Mouse (Mus musculus): Measurements from ENCODE around the gene Aurkaip1. TPM values are rescaled to one million over a fixed set of nuclear protein-coding genes. Genes with fewer than 3 reads are reported as not detected.

Aurkaip1 gene
- polyA plus RNA-seq, 1 experiment from 2014 or later = 146 TPM

- H3K4me1 ChIP-seq = peaks cover 26% of the 10 kb centered on the region
- H3K4me3 ChIP-seq = peak overlapping the region; percentile 92
- peak overlapping the region; percentile 96 for H3K9ac ChIP-seq
- no peaks in the 10 kb centered on the region for H3K9me3 ChIP-seq
- ATAC-seq (ENCODE audit: insufficient number of reproducible peaks, insufficient read depth, low FRiP score, low TSS enrichment) = 0 out of 2 replicates have a peak, but pooled peaks have one; percentile 17
- peaks cover 8% of the 10 kb centered on the region; the same call in 1 of the 2 replicates for H3K36me3 ChIP-seq
- H3K27me3 ChIP-seq = no peaks in the 10 kb centered on the region
- H3K4me2 ChIP-seq (replicated peaks) = peak overlapping the region; percentile 85
- peak overlapping the region; percentile 87 for H3K27ac ChIP-seq
- 1% methylated on average over 25 of the region's 25 CpGs for WGBS
These were observed 759 bp downstream of the Aurkaip1 start for GRCm38 (mm10) chr4:155831831-155832230.

GRCm38 (mm10) chr4:155832321-155832720 lies 1.2 kb downstream of the Aurkaip1 start:
- Histone ChIP-seq H3K9ac (peak overlapping the region; percentile 96), H3K27ac (0 out of 2 replicates have a peak overlapping the region, but pooled peaks have one; percentile 87), H3K36me3 (peaks cover 8% of the 10 kb centered on the region; the same call in 1 of the 2 replicates), H3K4me3 (peak overlapping the region; percentile 92), H3K9me3 (no peaks in the 10 kb centered on the region), H3K4me1 (peaks cover 26% of the 10 kb centered on the region), H3K4me2 (replicated peaks) (peak overlapping the region; percentile 85), H3K27me3 (no peaks in the 10 kb centered on the region)
- WGBS = 57% methylated on average over 10 of the region's 10 CpGs
- ATAC-seq (ENCODE audit: insufficient number of reproducible peaks, insufficient read depth, low FRiP score, low TSS enrichment) = no peak

GRCm38 (mm10) chr4:155833234-155833633 lies 2.2 kb downstream of the Aurkaip1 start:
- no peak for ATAC-seq (ENCODE audit: insufficient number of reproducible peaks, insufficient read depth, low FRiP score, low TSS enrichment)
- no peak overlapping the region for H3K9ac ChIP-seq
- H3K27me3 ChIP-seq = no peaks in the 10 kb centered on the region
- H3K4me2 ChIP-seq (replicated peaks) = no peak overlapping the region
- H3K9me3 ChIP-seq = no peaks in the 10 kb centered on the region
- peaks cover 26% of the 10 kb centered on the region for H3K4me1 ChIP-seq
- 0 out of 2 replicates have a peak overlapping the region, but pooled peaks have one; percentile 16 for H3K4me3 ChIP-seq
- no peaks in the 10 kb centered on the region; the same call in 1 of the 2 replicates for H3K36me3 ChIP-seq
- WGBS = 89% methylated on average over 4 of the region's 4 CpGs
- no peak overlapping the region for H3K27ac ChIP-seq

- H3K27me3 ChIP-seq = no peaks in the 10 kb centered on the region
- peaks cover 26% of the 10 kb centered on the region for H3K4me1 ChIP-seq
- H3K4me2 ChIP-seq (replicated peaks) = peak overlapping the region; percentile 17; the same call in 1 of the 2 replicates
- H3K9ac ChIP-seq = no peak overlapping the region
- peak overlapping the region; percentile 16; the same call in 1 of the 2 replicates for H3K4me3 ChIP-seq
- WGBS = 43% methylated on average over 2 of the region's 2 CpGs
- no peak for ATAC-seq (ENCODE audit: insufficient number of reproducible peaks, insufficient read depth, low FRiP score, low TSS enrichment)
- no peaks in the 10 kb centered on the region for H3K9me3 ChIP-seq
- peak overlapping the region; percentile 4; the same call in 1 of the 2 replicates for H3K27ac ChIP-seq
- H3K36me3 ChIP-seq = no peaks in the 10 kb centered on the region; the same call in 1 of the 2 replicates
These were observed 2.8 kb downstream of the Aurkaip1 start for GRCm38 (mm10) chr4:155833836-155834235.

GRCm38 (mm10) chr4:155837404-155838010 lies 6.4 kb downstream of the Aurkaip1 start:
- no peak for ATAC-seq (ENCODE audit: insufficient number of reproducible peaks, insufficient read depth, low FRiP score, low TSS enrichment)
- no peaks in the 10 kb centered on the region for H3K27me3 ChIP-seq
- H3K9ac ChIP-seq = no peak overlapping the region
- no peak overlapping the region for H3K4me3 ChIP-seq
- 77% methylated on average over 11 of the region's 11 CpGs for WGBS
- no peaks in the 10 kb centered on the region for H3K9me3 ChIP-seq
- H3K27ac ChIP-seq = no peak overlapping the region
- H3K36me3 ChIP-seq = peaks cover 3% of the 10 kb centered on the region
- peaks cover 46% of the 10 kb centered on the region for H3K4me1 ChIP-seq
- H3K4me2 ChIP-seq (replicated peaks) = no peak overlapping the region

GRCm38 (mm10) chr4:155838187-155839153 lies 7.4 kb downstream of the Aurkaip1 start:
- Histone ChIP-seq H3K4me2 (replicated peaks) (peak overlapping the region; percentile 94; the same call in 1 of the 2 replicates), H3K9ac (no peak overlapping the region), H3K4me1 (peaks cover 37% of the 10 kb centered on the region), H3K9me3 (no peaks in the 10 kb centered on the region), H3K27me3 (no peaks in the 10 kb centered on the region), H3K36me3 (peaks cover 12% of the 10 kb centered on the region), H3K27ac (peak overlapping the region; percentile 52), H3K4me3 (no peak overlapping the region)
- WGBS = 49% methylated on average over 8 of the region's 8 CpGs
- ATAC-seq (ENCODE audit: insufficient number of reproducible peaks, insufficient read depth, low FRiP score, low TSS enrichment) = no peak

- H3K4me1 ChIP-seq = peaks cover 28% of the 10 kb centered on the region
- peak within 1 kb of the TSS; percentile 61 for H3K9ac ChIP-seq
- peak; percentile 79 for ATAC-seq (ENCODE audit: insufficient number of reproducible peaks, insufficient read depth, low FRiP score, low TSS enrichment)
- H3K9me3 ChIP-seq = no peaks in the 10 kb centered on the region
- 2% methylated on average over 16 of the region's 16 CpGs for whole genome bisulfite sequencing
- H3K4me3 ChIP-seq = peak within 1 kb of the TSS; percentile 47
- H3K36me3 ChIP-seq = peaks cover 15% of the 10 kb centered on the region
- peak within 1 kb of the TSS; percentile 52 for H3K27ac ChIP-seq
- peak within 1 kb of the TSS; percentile 94 for H3K4me2 ChIP-seq (replicated peaks)
- no peaks in the 10 kb centered on the region for H3K27me3 ChIP-seq
These were observed 8.4 kb downstream of the Aurkaip1 start, which contains the start of gene Mxra8 for GRCm38 (mm10) chr4:155839483-155839910. Gene Mxra8 (plus strand): TSS chr4:155839680.

- Histone ChIP-seq H3K4me1 (peaks cover 28% of the 10 kb centered on the region), H3K27me3 (no peaks in the 10 kb centered on the region), H3K27ac (peak overlapping the region; percentile 52), H3K9ac (peak overlapping the region; percentile 61), H3K4me3 (peak overlapping the region; percentile 47), H3K4me2 (replicated peaks) (peak overlapping the region; percentile 94), H3K9me3 (no peaks in the 10 kb centered on the region), H3K36me3 (peaks cover 15% of the 10 kb centered on the region)
- ATAC-seq (ENCODE audit: insufficient number of reproducible peaks, insufficient read depth, low FRiP score, low TSS enrichment) = no peak
- WGBS = 7% methylated on average over 8 of the region's 8 CpGs
These were observed 9.3 kb downstream of the Aurkaip1 start for GRCm38 (mm10) chr4:155840076-155841002.

GRCm38 (mm10) chr4:155841003-155841454 lies 10.0 kb downstream of the Aurkaip1 start:
- no peak overlapping the region for H3K27ac ChIP-seq
- peak overlapping the region; percentile 47 for H3K4me3 ChIP-seq
- no peaks in the 10 kb centered on the region for H3K27me3 ChIP-seq
- H3K4me1 ChIP-seq = peaks cover 28% of the 10 kb centered on the region
- H3K9ac ChIP-seq = peak overlapping the region; percentile 61
- H3K36me3 ChIP-seq = peaks cover 15% of the 10 kb centered on the region
- no peaks in the 10 kb centered on the region for H3K9me3 ChIP-seq
- WGBS = under 1% methylated on average over 32 of the region's 32 CpGs
- peak; percentile 62; the same call in 1 of the 2 replicates for ATAC-seq (ENCODE audit: insufficient number of reproducible peaks, insufficient read depth, low FRiP score, low TSS enrichment)
- peak overlapping the region; percentile 94 for H3K4me2 ChIP-seq (replicated peaks)

GRCm38 (mm10) chr4:155841651-155842270 lies 10.7 kb downstream of the Aurkaip1 start:
- H3K9ac ChIP-seq = no peak overlapping the region
- H3K4me1 ChIP-seq = peaks cover 31% of the 10 kb centered on the region
- ATAC-seq (ENCODE audit: insufficient number of reproducible peaks, insufficient read depth, low FRiP score, low TSS enrichment) = no peak
- H3K27ac ChIP-seq = no peak overlapping the region
- no peaks in the 10 kb centered on the region for H3K27me3 ChIP-seq
- WGBS = 44% methylated on average over 38 of the region's 38 CpGs
- no peaks in the 10 kb centered on the region for H3K9me3 ChIP-seq
- H3K36me3 ChIP-seq = peaks cover 15% of the 10 kb centered on the region
- H3K4me2 ChIP-seq (replicated peaks) = peak overlapping the region; percentile 94
- H3K4me3 ChIP-seq = peak overlapping the region; percentile 47

All from embryonic facial prominence, embryonic 12.5 days (tissue).